Mouse (Mus musculus) midbrain, embryonic 13.5 days (tissue): ENCODE data around the gene Rae1. TPM values are rescaled to one million over a fixed set of nuclear protein-coding genes. Genes with fewer than 3 reads are reported as not detected.

Experiments
- ATAC-seq: fragments of 200-750 bp; cut with Nextera tagmentation; 2 replicates; pipeline ENCODE4 v1.8.0; 2017; ENCODE audit warnings: mild to moderate bottlenecking, moderate TSS enrichment, moderate library complexity
- H3K27ac ChIP-seq: fragments of 300-500 bp; sonication (generic); 2 replicates; pipeline ENCODE4 v1.5.1; 2015; ENCODE audit warnings: inconsistent platforms, mild to moderate bottlenecking, moderate library complexity
- H3K27me3 ChIP-seq: fragments of 300-500 bp; sonication (generic); 2 replicates; pipeline ENCODE4 v1.6.1; 2015; ENCODE audit warnings: mild to moderate bottlenecking, inconsistent platforms
- H3K36me3 ChIP-seq: fragments of 300-500 bp; sonication (generic); 2 replicates; pipeline ENCODE4 v1.6.1; 2015; ENCODE audit warnings: mild to moderate bottlenecking, inconsistent platforms
- H3K4me1 ChIP-seq: fragments of 300-500 bp; sonication (generic); replicated peaks from 2 replicates; pipeline ENCODE4 v1.6.1; 2015; ENCODE audit warnings: inconsistent platforms
- H3K4me2 ChIP-seq: fragments of 300-500 bp; sonication (generic); replicated peaks from 2 replicates; pipeline ENCODE4 v1.6.1; 2015; ENCODE audit warnings: moderate library complexity, mild to moderate bottlenecking, inconsistent platforms
- H3K4me3 ChIP-seq: fragments of 300-500 bp; sonication (generic); replicated peaks from 2 replicates; pipeline ENCODE4 v1.5.1; 2015; ENCODE audit warnings: mild to moderate bottlenecking, inconsistent platforms
- H3K9ac ChIP-seq: fragments of 300-500 bp; sonication (generic); replicated peaks from 2 replicates; pipeline ENCODE4 v1.6.1; 2015; ENCODE audit warnings: mild to moderate bottlenecking, inconsistent platforms
- H3K9me3 ChIP-seq: fragments of 300-500 bp; sonication (generic); 2 replicates; pipeline ENCODE4 v1.6.1; 2016; ENCODE audit warnings: mild to moderate bottlenecking, inconsistent platforms
- WGBS: fragments of 180-500 bp; shearing (Covaris S2); methylation state at CpG from one replicate; pipeline ENCODE4 v1.1.7; 2015; 5-methylcytosine and 5-hydroxymethylcytosine counted together
- polyA plus RNA-seq: library from polyadenylated mRNA; unstranded; fragments of >200 nt; fragmentation: Nextera tagmentation; extraction: Ambion mirVana; gene quantifications from 2 replicates; pipeline ENCODE4 v1.2.1, GENCODE M21; 2015

The Rae1 gene
- polyA plus RNA-seq, 1 experiment from 2014 or later: 121 TPM

DNA sequence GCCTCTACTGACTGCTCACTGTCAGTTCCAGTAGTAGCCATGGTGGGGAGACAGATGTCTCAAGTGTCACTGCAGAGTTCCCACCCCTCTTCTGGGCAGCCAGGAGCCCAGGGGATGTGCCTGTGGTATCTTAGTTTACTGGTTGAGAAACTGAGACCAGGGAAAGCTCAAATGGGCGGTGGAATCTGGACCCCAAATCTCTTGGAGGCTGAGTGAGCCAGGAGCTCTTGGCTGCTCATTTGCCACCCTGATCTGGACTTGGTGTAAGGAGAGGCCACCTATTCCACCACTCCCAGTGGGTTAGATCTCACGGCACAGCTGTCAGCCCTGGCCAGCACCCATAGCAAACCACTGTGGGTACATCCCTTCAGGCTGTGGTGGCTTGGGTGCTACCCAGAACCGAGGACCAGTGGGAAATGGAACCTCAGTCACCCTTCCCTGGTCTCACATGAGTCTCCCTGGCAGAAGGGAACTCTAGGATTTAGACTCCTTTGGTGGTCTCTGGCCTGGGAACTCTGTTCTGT lies 28.7 kb downstream of the Rae1 start:
- H3K36me3 ChIP-seq: peaks cover 76% of the 10 kb centered on the region
- 89% methylated on average over 3 of the region's 3 CpGs for WGBS
- H3K4me2 ChIP-seq: no peak overlapping the region
- ATAC-seq: no peak
- H3K27me3 ChIP-seq: no peaks in the 10 kb centered on the region
- no peak overlapping the region for H3K9ac ChIP-seq
- H3K9me3 ChIP-seq: no peaks in the 10 kb centered on the region
- no peak overlapping the region for H3K4me3 ChIP-seq
- no peak overlapping the region for H3K27ac ChIP-seq
- H3K4me1 ChIP-seq: peaks cover 44% of the 10 kb centered on the region

GRCm38 (mm10) chr2:173030591-173031338 lies 30.8 kb downstream of the Rae1 start:
- Histone ChIP-seq H3K36me3 (peaks cover 92% of the 10 kb centered on the region), H3K9me3 (no peaks in the 10 kb centered on the region), H3K27me3 (no peaks in the 10 kb centered on the region), H3K4me2 (no peak overlapping the region), H3K4me3 (no peak overlapping the region), H3K27ac (no peak overlapping the region), H3K9ac (no peak overlapping the region), H3K4me1 (peaks cover 22% of the 10 kb centered on the region)
- WGBS: 80% methylated on average over 12 of the region's 12 CpGs
- no peak for ATAC-seq

GRCm38 (mm10) chr2:173033531-173033930 lies 33.6 kb downstream of the Rae1 start:
- ATAC-seq: no peak
- WGBS: 96% methylated on average over 13 of the region's 13 CpGs

GRCm38 (mm10) chr2:173034998-173035397 lies 35.1 kb downstream of the Rae1 start:
- no peak for ATAC-seq
- no peak overlapping the region for H3K27ac ChIP-seq
- H3K36me3 ChIP-seq: peaks cover 66% of the 10 kb centered on the region
- H3K9ac ChIP-seq: no peak overlapping the region
- H3K4me1 ChIP-seq: no peaks in the 10 kb centered on the region
- no peaks in the 10 kb centered on the region for H3K27me3 ChIP-seq
- WGBS: 85% methylated on average over 4 of the region's 4 CpGs
- no peaks in the 10 kb centered on the region for H3K9me3 ChIP-seq
- no peak overlapping the region for H3K4me2 ChIP-seq
- no peak overlapping the region for H3K4me3 ChIP-seq

More at GRCm38 (mm10) chr2:173033531-173033930, 33.6 kb downstream of the Rae1 start:
- Histone ChIP-seq H3K9me3 (no peaks in the 10 kb centered on the region), H3K4me3 (no peak overlapping the region), H3K36me3 (peaks cover 81% of the 10 kb centered on the region), H3K4me2 (no peak overlapping the region), H3K27me3 (no peaks in the 10 kb centered on the region), H3K27ac (no peak overlapping the region), H3K9ac (no peak overlapping the region), H3K4me1 (no peaks in the 10 kb centered on the region)

DNA sequence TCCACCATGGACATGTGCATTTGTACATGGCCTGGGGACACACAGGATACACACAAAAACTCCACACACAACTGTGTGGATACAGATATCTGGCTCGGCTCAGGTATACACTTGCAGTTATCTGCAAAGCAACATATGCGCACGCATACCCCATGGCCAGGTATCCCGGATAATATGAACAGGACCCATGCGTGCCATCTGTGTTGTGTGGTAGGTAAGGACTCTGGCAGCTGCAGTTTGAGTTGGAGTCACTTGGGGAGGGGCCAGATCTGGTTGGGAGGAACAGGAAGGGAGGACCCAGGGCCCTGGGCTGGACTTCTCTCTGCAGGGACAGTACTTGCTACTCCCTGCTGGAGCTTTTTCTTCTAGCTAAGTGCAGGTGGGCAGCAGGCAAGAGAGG lies 35.7 kb downstream of the Rae1 start:
- no peak overlapping the region for H3K27ac ChIP-seq
- no peak for ATAC-seq

DNA sequence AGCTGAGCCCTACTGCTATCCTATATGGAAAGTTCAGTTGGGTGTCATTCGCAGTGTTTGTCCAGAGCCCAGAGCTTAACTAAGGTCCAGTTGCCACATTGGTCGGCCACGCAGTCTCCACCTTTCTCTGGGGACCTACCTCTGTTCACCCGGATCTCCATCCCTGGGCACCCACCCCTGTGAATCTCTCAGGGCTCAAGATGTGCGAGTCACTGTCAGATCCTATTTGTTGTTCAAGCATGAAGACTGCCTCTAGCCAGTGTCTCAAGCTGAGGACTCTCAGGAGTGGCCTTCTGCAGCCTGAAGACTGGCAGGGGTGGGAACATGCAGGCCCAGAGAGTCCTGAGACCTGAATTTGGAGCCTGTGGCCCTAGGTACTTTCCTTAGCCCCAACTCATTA lies 36.1 kb downstream of the Rae1 start:
- 89% methylated on average over 5 of the region's 5 CpGs for WGBS
- Histone ChIP-seq H3K9ac (no peak overlapping the region), H3K4me1 (no peaks in the 10 kb centered on the region), H3K36me3 (peaks cover 55% of the 10 kb centered on the region), H3K4me2 (no peak overlapping the region), H3K9me3 (no peaks in the 10 kb centered on the region), H3K4me3 (no peak overlapping the region), H3K27me3 (no peaks in the 10 kb centered on the region), H3K27ac (no peak overlapping the region)
- ATAC-seq: no peak

More for the DNA sequence above, 35.7 kb downstream of the Rae1 start:
- Histone ChIP-seq H3K9me3 (no peaks in the 10 kb centered on the region), H3K9ac (no peak overlapping the region), H3K36me3 (peaks cover 59% of the 10 kb centered on the region), H3K4me3 (no peak overlapping the region), H3K4me2 (no peak overlapping the region), H3K4me1 (no peaks in the 10 kb centered on the region), H3K27me3 (no peaks in the 10 kb centered on the region)
- 93% methylated on average over 5 of the region's 5 CpGs for WGBS

DNA sequence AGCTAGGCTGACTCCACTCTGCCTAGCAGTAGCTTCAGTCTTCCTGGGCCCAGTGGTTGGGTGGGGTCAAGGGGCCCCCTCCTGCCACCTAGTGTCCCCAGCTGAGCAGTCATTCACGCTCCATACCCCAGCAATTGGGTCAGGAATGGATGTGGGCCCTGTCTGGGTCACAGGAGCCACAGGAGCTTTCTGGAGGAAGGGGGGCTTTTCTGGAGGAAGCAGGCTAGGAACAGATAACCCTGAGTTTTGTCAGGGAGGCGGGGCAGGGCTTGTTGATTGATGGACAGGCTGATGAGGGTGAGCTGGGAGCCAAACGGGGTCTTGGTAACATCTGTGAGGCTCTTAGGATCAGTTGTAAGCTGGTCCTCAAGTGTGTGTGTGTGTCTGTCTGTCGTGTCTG lies 36.7 kb downstream of the Rae1 start:
- H3K9ac ChIP-seq: no peak overlapping the region
- no peak overlapping the region for H3K4me2 ChIP-seq
- H3K9me3 ChIP-seq: no peaks in the 10 kb centered on the region
- no peaks in the 10 kb centered on the region for H3K4me1 ChIP-seq
- H3K36me3 ChIP-seq: peaks cover 50% of the 10 kb centered on the region
- ATAC-seq: no peak
- 79% methylated on average over 4 of the region's 4 CpGs for WGBS
- no peaks in the 10 kb centered on the region for H3K27me3 ChIP-seq
- H3K4me3 ChIP-seq: no peak overlapping the region
- H3K27ac ChIP-seq: no peak overlapping the region

DNA sequence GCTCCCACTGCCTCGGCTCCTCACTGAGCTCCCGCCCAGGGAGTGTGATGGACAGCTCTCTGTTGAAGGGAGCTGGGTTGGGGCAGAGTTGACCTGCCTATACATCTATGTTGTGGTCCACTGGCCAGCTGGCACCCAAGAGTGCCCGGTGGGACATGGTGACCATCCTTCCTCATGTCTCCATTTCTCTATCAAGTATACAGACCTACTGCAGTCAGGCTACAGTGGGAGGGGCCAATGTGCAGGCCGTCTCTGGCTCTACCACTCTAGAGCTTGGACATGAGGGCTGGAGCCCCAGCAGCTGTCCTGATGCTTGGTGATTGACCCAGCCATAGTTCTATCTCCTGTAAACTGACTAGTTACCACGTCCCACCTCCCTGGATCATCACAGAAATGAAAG lies 37.4 kb downstream of the Rae1 start:
- Histone ChIP-seq H3K4me3 (no peak overlapping the region), H3K27ac (no peak overlapping the region), H3K4me1 (no peaks in the 10 kb centered on the region), H3K36me3 (peaks cover 42% of the 10 kb centered on the region), H3K9ac (no peak overlapping the region), H3K27me3 (no peaks in the 10 kb centered on the region), H3K9me3 (no peaks in the 10 kb centered on the region), H3K4me2 (no peak overlapping the region)
- no peak for ATAC-seq
- WGBS: 85% methylated on average over 5 of the region's 5 CpGs

- 74% methylated on average over 7 of the region's 7 CpGs for WGBS
- H3K4me2 ChIP-seq: no peak overlapping the region
- no peak overlapping the region for H3K4me3 ChIP-seq
- ATAC-seq: no peak
- H3K27ac ChIP-seq: no peak overlapping the region
- H3K9ac ChIP-seq: no peak overlapping the region
- H3K36me3 ChIP-seq: peaks cover 36% of the 10 kb centered on the region
- no peaks in the 10 kb centered on the region for H3K9me3 ChIP-seq
- H3K27me3 ChIP-seq: no peaks in the 10 kb centered on the region
- H3K4me1 ChIP-seq: peaks cover 3% of the 10 kb centered on the region; the same call in 1 of the 2 replicates
Observed at GRCm38 (mm10) chr2:173037827-173038607, 38.1 kb downstream of the Rae1 start.

DNA sequence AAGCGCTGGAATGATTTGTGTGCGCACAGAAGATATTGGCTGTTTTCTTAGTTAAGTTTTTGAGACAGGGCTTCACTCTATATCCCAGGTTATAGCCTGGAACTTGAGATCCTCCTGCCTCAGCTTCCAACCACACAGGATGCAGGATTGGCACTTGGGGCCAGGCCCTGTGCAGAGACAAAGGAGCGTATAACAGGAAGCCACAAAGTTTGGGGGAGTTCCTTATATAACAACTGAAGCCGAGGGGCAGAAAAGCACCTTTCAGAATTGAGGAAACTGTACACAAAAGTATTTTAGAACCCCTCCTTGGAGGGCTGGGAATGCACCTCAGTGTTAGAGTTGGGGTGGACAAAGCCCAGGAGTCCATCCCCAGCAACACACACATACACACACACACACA lies 39.1 kb downstream of the Rae1 start:
- peaks cover 25% of the 10 kb centered on the region for H3K36me3 ChIP-seq
- H3K4me1 ChIP-seq: peaks cover 3% of the 10 kb centered on the region; the same call in 1 of the 2 replicates
- ATAC-seq: no peak
- no peak overlapping the region for H3K4me2 ChIP-seq
- no peak overlapping the region for H3K9ac ChIP-seq
- no peaks in the 10 kb centered on the region for H3K27me3 ChIP-seq
- no peak overlapping the region for H3K4me3 ChIP-seq
- H3K27ac ChIP-seq: no peak overlapping the region
- H3K9me3 ChIP-seq: no peaks in the 10 kb centered on the region
- WGBS: 94% methylated on average over 4 of the region's 4 CpGs

- WGBS: 84% methylated on average over 3 of the region's 3 CpGs
- Histone ChIP-seq H3K4me1 (peaks cover 3% of the 10 kb centered on the region; the same call in 1 of the 2 replicates), H3K27ac (no peak overlapping the region)
Observed at GRCm38 (mm10) chr2:173040803-173041202, 40.9 kb downstream of the Rae1 start.

GRCm38 (mm10) chr2:173041242-173041641 lies 41.3 kb downstream of the Rae1 start:
- H3K4me3 ChIP-seq: no peak overlapping the region
- H3K36me3 ChIP-seq: peaks cover 3% of the 10 kb centered on the region; the same call in 1 of the 2 replicates
- H3K9me3 ChIP-seq: no peaks in the 10 kb centered on the region
- no peak overlapping the region for H3K27ac ChIP-seq
- H3K9ac ChIP-seq: no peak overlapping the region
- H3K4me1 ChIP-seq: peaks cover 3% of the 10 kb centered on the region; the same call in 1 of the 2 replicates
- no peaks in the 10 kb centered on the region for H3K27me3 ChIP-seq
- no peak overlapping the region for H3K4me2 ChIP-seq
- WGBS: 72% methylated on average over 5 of the region's 5 CpGs
- ATAC-seq: no peak

More at GRCm38 (mm10) chr2:173040803-173041202, 40.9 kb downstream of the Rae1 start:
- Histone ChIP-seq H3K9ac (no peak overlapping the region), H3K9me3 (no peaks in the 10 kb centered on the region), H3K4me3 (no peak overlapping the region), H3K4me2 (no peak overlapping the region), H3K36me3 (peaks cover 8% of the 10 kb centered on the region), H3K27me3 (no peaks in the 10 kb centered on the region)
- ATAC-seq: no peak
